Mouse (Mus musculus) embryonic facial prominence, embryonic 10.5 days (tissue): Measurements from ENCODE around the gene 2310022A10Rik. TPM values are rescaled to one million over a fixed set of nuclear protein-coding genes. Genes with fewer than 3 reads are reported as not detected.

Source experiments
- DNase-seq: peaks from one replicate; pipeline ENCODE4 v3.0.0-alpha.2; 2017; ENCODE audit warnings: low spot score
- H3K27ac ChIP-seq: fragments of 300-500 bp; sonication (generic); replicated peaks from 2 replicates; pipeline ENCODE4 v1.5.1; 2016; ENCODE audit warnings: mild to moderate bottlenecking
- H3K27me3 ChIP-seq: fragments of 300-500 bp; sonication (generic); replicated peaks from 2 replicates; pipeline ENCODE4 v1.6.1; 2016; ENCODE audit warnings: low read depth, mild to moderate bottlenecking; ENCODE audit not compliant: poor library complexity, severe bottlenecking
- H3K36me3 ChIP-seq: fragments of 300-500 bp; sonication (generic); replicated peaks from 2 replicates; pipeline ENCODE4 v1.6.1; 2016; ENCODE audit warnings: mild to moderate bottlenecking, moderate library complexity
- H3K4me1 ChIP-seq: fragments of 300-500 bp; sonication (generic); 2 replicates; pipeline ENCODE4 v1.6.1; 2016
- H3K4me3 ChIP-seq: fragments of 300-500 bp; sonication (generic); 2 replicates; pipeline ENCODE4 v1.5.1; 2016; ENCODE audit warnings: mild to moderate bottlenecking, moderate library complexity
- H3K9me3 ChIP-seq: fragments of 300-500 bp; sonication (generic); 2 replicates; pipeline ENCODE4 v1.6.1; 2016; ENCODE audit warnings: mild to moderate bottlenecking
- WGBS: fragments of 180-500 bp; shearing (Covaris S2); methylation state at CpG from one replicate; pipeline ENCODE4 v1.1.7; 2016; 5-methylcytosine and 5-hydroxymethylcytosine counted together
- polyA plus RNA-seq: library from polyadenylated mRNA; unstranded; fragments of >200 nt; fragmentation: Nextera tagmentation; extraction: Ambion mirVana; gene quantifications from 2 replicates; pipeline ENCODE4 v1.2.1, GENCODE M21; 2016

The 2310022A10Rik gene
- polyA plus RNA-seq, 1 experiment from 2014 or later: 40.8 TPM

DNA sequence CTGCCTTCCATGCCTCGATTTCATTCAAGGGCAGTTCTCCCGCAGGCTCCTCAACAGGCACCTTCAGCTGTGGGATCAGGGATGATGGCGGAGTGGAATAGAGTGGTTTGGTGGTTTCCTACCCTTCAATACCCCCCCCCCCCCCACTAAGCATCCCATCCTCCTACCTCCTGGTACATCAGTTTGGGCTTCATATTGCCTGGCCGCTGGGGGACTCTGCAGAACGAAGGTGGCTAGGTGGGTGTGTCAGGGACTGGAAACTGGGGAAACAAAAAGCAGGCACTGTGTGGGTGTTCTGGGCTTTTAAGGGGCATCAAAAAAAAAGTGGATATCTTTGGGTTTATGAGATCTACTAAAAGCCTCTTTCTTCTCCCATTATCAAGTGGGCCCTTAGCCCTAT lies 11.1 kb upstream of the 2310022A10Rik start:
- Histone ChIP-seq H3K9me3 (no peaks in the 10 kb centered on the region), H3K27me3 (0 out of 2 replicates have a peak, but pooled peaks cover 4% of the 10 kb centered on the region), H3K4me3 (peak overlapping the region; percentile 67), H3K4me1 (peaks cover 17% of the 10 kb centered on the region), H3K27ac (0 out of 2 replicates have a peak overlapping the region, but pooled peaks have one; percentile 72), H3K36me3 (peaks cover 27% of the 10 kb centered on the region)
- 63% methylated on average over 5 of the region's 5 CpGs for WGBS
- no peak for DNase-seq

DNA sequence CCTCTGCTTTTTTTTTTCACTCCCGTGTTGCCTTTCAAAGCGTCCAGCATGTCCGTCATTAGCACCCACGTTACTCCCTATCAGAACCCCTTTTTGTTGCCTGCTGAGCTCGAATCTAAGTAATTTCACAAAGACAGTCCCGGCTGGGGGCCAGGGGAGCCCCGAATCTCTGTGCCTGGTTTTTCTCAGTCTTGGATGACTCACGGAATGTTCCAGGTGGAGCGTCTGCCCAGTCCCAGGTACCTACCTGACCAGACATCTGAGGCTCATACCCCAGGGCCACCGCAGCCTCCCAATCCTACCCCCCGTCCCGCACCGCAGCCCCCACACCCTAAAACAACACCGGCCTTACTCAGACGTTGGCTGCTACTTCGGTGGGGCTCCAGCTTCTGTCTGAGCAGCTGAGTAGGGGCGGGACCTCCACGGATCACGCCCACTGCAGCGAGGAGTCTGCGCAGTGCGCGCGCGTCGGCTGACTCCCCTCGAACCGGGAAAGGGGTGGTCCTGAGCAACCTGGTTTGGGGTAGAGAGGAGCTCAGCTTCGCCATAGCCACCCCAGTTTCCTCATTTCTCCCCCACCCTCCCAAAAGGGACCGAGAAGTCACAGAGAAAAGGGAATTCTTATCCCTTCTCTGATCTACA lies 10.5 kb upstream of the 2310022A10Rik start:
- H3K4me3 ChIP-seq: peak overlapping the region; percentile 67
- no peaks in the 10 kb centered on the region for H3K9me3 ChIP-seq
- 0 out of 2 replicates have a peak, but pooled peaks cover 4% of the 10 kb centered on the region for H3K27me3 ChIP-seq
- peak overlapping the region; percentile 72 for H3K27ac ChIP-seq
- peak; percentile 90 for DNase-seq
- H3K36me3 ChIP-seq: peaks cover 21% of the 10 kb centered on the region
- 4% methylated on average over 30 of the region's 30 CpGs for WGBS
- H3K4me1 ChIP-seq: peaks cover 17% of the 10 kb centered on the region

DNA sequence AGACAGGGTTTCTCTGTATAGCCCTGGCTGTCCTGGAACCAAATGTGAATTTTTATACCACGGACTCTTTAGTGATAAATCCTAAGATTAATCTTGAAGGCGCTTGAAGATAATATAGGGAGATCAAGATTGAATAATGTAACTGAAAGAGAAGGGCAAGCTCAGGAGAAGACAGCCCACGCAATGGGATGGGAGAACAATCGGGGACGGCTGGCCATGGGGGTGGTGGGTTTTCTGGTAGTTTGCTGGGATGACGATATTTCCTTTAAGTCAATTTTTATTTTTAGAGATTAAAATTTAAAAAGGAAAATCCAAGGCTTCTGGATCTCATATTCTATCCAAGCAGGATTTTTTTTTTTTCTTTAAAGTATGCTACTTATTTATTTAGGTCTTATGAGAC lies 10.0 kb upstream of the 2310022A10Rik start:
- Histone ChIP-seq H3K9me3 (no peaks in the 10 kb centered on the region), H3K4me3 (peak overlapping the region; percentile 67), H3K4me1 (peaks cover 17% of the 10 kb centered on the region), H3K27ac (peak overlapping the region; percentile 72), H3K27me3 (0 out of 2 replicates have a peak, but pooled peaks cover 4% of the 10 kb centered on the region), H3K36me3 (peaks cover 15% of the 10 kb centered on the region; the same call in 1 of the 2 replicates)
- WGBS: 56% methylated on average over 6 of the region's 6 CpGs
- no peak for DNase-seq

DNA sequence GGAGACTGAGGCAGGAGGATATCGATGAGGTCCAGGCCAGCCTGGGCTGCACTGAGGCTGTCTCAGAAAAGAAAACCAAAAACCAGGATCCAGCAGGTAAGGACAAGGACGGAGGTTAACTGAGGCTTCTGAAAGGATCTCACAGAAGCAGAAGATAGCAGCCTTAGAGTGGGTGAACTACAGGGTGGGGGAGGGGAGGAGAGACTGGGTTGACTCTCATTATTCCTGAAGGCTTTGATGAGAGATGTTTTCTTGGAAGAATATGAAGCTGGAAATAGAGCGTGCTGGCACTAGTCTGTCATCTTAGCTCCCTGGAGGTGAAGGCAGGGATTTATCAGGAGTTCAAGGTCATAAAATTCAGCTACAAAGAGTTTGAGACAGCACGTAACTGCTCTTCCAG lies 9.2 kb upstream of the 2310022A10Rik start:
- WGBS: 87% methylated on average over 4 of the region's 4 CpGs
- no peak for DNase-seq

DNA sequence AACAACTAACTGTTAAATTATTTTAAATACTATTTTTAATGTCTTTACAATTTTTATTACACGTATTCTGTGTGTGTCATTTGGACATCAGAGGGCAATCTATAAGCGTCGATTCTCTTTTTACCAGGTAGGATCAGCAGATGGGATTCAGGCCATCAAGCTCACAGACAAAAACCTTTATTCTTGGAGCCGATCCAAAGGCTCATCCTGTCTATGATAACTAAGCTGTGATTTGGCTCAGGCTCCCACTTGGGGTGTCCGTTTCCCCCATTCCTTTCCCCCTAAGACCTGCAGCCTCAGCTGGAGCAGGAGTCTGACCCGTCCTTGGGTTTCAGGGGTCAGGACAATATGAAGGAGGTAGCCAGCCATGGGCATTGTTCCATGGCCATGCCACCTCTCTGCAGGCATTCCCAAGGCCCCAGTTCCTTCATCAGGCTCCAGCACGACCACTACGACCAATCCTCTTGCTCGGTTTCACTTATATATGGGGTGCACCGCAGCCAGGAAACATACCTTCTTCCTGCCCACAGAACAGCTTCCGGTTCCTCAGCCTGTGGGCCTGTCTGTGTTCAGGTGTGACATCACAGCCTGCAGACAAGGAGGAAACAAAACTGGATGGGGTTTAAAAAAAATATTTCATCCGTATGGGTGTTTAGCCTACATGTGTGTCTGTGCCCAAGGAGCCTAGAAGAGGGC lies 8.2 kb upstream of the 2310022A10Rik start:
- DNase-seq: no peak
- peaks cover 7% of the 10 kb centered on the region; the same call in 1 of the 2 replicates for H3K36me3 ChIP-seq
- H3K9me3 ChIP-seq: no peaks in the 10 kb centered on the region
- WGBS: 89% methylated on average over 12 of the region's 12 CpGs
- H3K4me3 ChIP-seq: no peak overlapping the region
- 0 out of 2 replicates have a peak, but pooled peaks cover 4% of the 10 kb centered on the region for H3K27me3 ChIP-seq
- peaks cover 17% of the 10 kb centered on the region for H3K4me1 ChIP-seq
- H3K27ac ChIP-seq: no peak overlapping the region

More for the DNA sequence above, 9.2 kb upstream of the 2310022A10Rik start:
- peaks cover 13% of the 10 kb centered on the region; the same call in 1 of the 2 replicates for H3K36me3 ChIP-seq
- no peak overlapping the region for H3K27ac ChIP-seq
- H3K4me1 ChIP-seq: peaks cover 17% of the 10 kb centered on the region
- H3K4me3 ChIP-seq: no peak overlapping the region
- no peaks in the 10 kb centered on the region for H3K9me3 ChIP-seq
- H3K27me3 ChIP-seq: 0 out of 2 replicates have a peak, but pooled peaks cover 4% of the 10 kb centered on the region

DNA sequence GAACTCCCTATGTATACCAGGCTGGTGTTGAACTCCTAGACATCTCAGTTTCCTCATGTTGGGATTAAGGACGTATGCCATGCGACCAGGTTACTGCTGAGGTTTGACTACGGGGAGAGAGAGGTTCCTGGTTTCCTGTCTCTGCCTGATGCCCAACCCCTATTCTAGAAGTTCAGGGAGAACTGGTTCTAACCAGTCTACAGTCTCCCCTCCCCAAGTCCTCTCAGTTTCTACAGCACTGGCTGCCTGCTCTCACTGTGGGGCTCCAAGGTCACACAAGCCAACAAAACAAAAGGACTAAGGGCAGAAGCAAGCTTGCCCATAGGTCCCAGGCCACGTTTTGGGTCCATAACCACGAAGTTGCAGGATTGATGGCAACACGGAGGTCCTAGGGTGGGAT lies 3.4 kb upstream of the 2310022A10Rik start:
- no peaks in the 10 kb centered on the region for H3K36me3 ChIP-seq
- whole genome bisulfite sequencing: 80% methylated on average over 6 of the region's 6 CpGs
- H3K4me1 ChIP-seq: peaks cover 14% of the 10 kb centered on the region
- no peak overlapping the region for H3K4me3 ChIP-seq
- no peaks in the 10 kb centered on the region for H3K9me3 ChIP-seq
- DNase-seq: no peak
- no peak overlapping the region for H3K27ac ChIP-seq
- no peaks in the 10 kb centered on the region for H3K27me3 ChIP-seq

DNA sequence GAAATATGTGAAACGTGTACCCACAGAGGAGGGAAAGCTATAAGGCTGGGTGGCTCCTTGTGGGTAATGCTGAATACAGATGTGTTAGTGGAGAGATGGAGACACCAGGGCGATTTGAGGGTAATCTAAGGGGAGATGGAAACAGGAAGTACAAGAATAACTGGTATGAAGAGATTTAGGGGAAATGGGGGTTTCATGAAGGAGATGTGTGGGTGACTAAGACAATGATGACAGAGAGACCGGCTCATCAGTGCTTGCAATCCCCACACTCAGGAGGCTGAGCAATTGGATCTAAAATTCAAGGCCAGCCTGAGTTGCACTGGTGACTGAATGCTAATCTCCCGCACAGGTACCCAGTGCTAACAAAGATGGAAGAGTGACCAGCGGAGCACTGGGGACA lies 963 bp upstream of the 2310022A10Rik start:
- WGBS: 52% methylated on average over 5 of the region's 5 CpGs
- H3K36me3 ChIP-seq: peaks cover 15% of the 10 kb centered on the region
- no peak overlapping the region for H3K27ac ChIP-seq
- H3K4me1 ChIP-seq: peaks cover 17% of the 10 kb centered on the region
- H3K27me3 ChIP-seq: no peaks in the 10 kb centered on the region
- H3K4me3 ChIP-seq: peak overlapping the region; percentile 86
- DNase-seq: no peak
- H3K9me3 ChIP-seq: no peaks in the 10 kb centered on the region

DNA sequence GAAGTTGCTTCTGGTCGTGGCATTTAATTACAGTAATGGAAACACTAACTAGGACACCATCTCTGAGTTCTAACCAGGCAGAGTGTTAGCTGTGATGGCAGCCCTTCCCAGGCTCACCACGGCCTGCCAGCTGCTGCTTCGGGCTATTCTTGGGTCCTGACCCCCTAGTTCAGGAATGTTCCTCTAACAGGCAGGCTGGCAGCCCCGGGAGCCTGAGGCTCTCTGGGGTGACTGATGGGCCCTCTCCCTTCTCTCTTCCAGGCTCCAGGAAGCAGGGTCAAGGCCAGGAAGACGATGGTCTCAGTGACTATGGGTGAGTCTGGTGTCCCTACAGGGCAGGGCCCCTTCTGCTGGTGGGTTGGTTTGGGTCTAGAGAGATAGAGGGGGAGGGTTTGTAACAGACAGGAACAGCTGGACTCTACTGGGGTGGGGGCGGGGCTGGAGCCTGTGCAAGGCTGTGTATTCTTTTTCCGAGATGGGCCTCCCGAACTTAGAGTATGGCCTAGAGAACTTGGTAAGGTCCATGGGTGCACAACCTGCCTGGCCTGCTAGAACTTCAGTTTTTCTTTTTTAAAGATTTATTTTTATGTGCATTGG lies 7.4 kb downstream of the 2310022A10Rik start:
- H3K4me1 ChIP-seq: peaks cover 4% of the 10 kb centered on the region
- no peak overlapping the region for H3K27ac ChIP-seq
- 77% methylated on average over 8 of the region's 8 CpGs for WGBS
- no peaks in the 10 kb centered on the region for H3K27me3 ChIP-seq
- DNase-seq: no peak
- peaks cover 83% of the 10 kb centered on the region for H3K36me3 ChIP-seq
- no peak overlapping the region for H3K4me3 ChIP-seq
- no peaks in the 10 kb centered on the region for H3K9me3 ChIP-seq

DNA sequence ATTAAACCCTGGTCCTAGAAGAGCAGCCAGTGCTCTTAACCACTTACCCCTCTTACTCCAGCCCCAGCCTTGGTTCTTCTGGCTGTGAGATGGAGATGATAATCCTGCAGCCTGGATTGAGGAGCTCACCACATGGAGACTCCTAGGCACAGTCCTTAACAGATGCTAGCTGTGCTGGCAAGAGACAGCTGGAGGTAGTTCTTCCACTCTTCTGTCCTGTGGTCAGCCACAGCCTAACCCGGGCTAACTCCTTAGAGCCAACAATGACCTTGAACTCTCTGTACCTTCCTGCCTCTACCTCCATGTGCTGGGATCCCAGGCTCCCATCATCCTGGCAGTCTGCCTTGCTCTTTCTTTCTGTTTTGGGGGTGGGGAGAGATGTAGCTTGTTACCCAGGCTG lies 7.9 kb downstream of the 2310022A10Rik start:
- H3K36me3 ChIP-seq: peaks cover 83% of the 10 kb centered on the region
- 90% methylated on average over 1 of the region's 1 CpGs for WGBS
- H3K27ac ChIP-seq: no peak overlapping the region
- no peak for DNase-seq
- H3K4me1 ChIP-seq: peaks cover 4% of the 10 kb centered on the region
- no peaks in the 10 kb centered on the region for H3K27me3 ChIP-seq
- no peaks in the 10 kb centered on the region for H3K9me3 ChIP-seq
- H3K4me3 ChIP-seq: no peak overlapping the region

DNA sequence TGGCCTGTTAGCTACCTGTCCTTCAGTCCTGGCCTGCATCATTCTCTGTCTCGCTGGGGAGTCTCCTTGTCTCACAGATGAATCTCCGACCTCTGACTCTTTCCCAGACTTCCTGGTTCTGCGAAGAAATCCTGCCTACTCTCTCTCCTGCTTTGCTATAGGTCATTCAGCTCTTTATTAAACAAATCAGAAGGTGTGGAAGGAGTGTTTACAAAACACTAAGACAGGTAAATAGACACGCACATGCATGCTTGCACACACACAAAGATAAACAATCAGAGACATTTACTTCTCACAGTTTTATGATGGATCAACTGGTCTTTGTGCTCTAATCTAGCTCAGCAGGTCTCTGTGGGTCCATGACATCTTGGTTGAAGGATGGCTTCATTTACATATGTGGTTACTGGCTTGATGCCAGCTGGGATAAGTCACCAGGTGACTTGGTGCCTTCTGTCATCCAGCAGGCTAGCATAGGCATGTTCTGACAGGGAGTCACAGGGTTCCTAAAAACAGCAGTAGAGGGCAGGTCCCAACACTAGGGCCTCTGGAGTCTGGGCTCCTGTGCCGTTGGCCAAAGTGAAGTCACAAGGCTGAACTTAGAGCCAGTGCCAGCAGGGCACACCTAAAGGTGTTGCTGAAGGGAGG lies 16.7 kb downstream of the 2310022A10Rik start:
- H3K27ac ChIP-seq: no peak overlapping the region
- H3K4me1 ChIP-seq: no peaks in the 10 kb centered on the region
- H3K36me3 ChIP-seq: peaks cover 90% of the 10 kb centered on the region
- no peaks in the 10 kb centered on the region for H3K9me3 ChIP-seq
- 89% methylated on average over 5 of the region's 5 CpGs for WGBS
- no peak for DNase-seq
- H3K27me3 ChIP-seq: no peaks in the 10 kb centered on the region
- H3K4me3 ChIP-seq: no peak overlapping the region

DNA sequence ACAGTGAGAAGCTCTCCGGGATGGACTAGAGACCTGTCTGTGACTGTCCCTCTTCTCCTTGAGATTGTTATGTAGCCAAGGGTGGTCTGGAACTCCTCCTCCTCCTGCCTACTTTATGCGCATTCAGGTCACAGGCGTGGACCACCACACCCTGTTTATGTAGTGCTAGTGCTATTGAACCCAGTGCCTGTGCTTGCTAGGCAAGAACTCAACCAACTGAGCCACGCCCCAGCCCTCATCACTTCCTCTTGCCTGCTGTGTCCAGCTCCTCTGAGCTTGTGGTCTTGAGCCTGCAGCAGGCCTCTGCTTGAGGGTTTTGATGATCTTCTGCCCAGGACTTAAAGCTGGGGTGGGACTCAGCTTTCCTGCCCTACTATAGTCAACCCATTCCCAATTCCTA lies 19.1 kb downstream of the 2310022A10Rik start:
- H3K4me3 ChIP-seq: no peak overlapping the region
- no peaks in the 10 kb centered on the region for H3K9me3 ChIP-seq
- WGBS: 92% methylated on average over 4 of the region's 4 CpGs
- H3K27ac ChIP-seq: no peak overlapping the region
- no peak for DNase-seq
- no peaks in the 10 kb centered on the region for H3K4me1 ChIP-seq
- H3K27me3 ChIP-seq: no peaks in the 10 kb centered on the region
- H3K36me3 ChIP-seq: peaks cover 91% of the 10 kb centered on the region

DNA sequence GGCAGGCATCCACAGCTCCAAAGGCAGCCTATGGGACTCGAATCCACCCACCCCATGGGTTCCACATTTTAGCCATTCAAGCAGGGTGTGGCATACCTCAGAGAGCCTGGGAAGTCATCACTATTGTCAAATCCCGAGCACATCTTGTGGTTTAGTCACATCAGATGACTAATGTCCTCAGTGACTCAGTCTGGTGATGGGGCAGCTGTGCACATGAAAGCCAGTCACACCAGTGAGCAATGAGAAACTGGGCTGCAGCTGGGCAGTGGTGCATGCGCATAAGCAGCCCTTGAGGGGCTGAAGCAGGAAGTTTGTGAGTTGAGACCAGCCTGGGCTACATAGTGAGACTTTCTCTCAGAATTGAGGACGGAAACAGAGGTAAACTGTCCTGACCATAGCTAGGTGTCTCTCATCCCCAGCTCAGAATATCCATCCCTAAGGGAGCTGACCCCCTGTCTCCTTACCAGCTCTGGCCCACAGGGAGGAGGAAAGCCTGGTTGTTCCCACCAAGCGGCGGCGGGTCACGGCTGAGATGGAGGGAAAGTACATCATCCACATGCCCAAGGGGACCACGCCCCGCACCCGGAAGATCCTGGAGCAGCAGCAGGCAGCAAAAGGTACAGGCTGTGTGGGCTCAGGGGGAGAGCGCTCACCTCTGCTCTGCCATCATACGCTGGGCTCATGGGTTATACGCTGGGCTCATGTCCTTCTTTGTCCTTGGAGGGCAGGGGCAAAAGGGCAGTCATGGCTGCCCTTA lies 21.3 kb downstream of the 2310022A10Rik start:
- Histone ChIP-seq H3K27me3 (no peaks in the 10 kb centered on the region), H3K9me3 (no peaks in the 10 kb centered on the region), H3K27ac (no peak overlapping the region), H3K36me3 (peaks cover 93% of the 10 kb centered on the region), H3K4me3 (no peak overlapping the region), H3K4me1 (peaks cover 5% of the 10 kb centered on the region; the same call in 1 of the 2 replicates)
- WGBS: 92% methylated on average over 14 of the region's 14 CpGs
- DNase-seq: no peak
